Mouse (Mus musculus) right cerebral cortex, postnatal 4 days (tissue): ENCODE measurements at regions not wholly inside any gene's neighbourhood (a gene's known extent, or its start where the extent isn't known, plus 50 kb on each side); places are given as distances from the start of the nearest gene placed in this dataset.

Experiments used
- DNase-seq: peaks from one replicate; pipeline ENCODE4 v3.0.0-alpha.2; 2022

- DNase-seq: no peak
Observed at GRCm38 (mm10) chr4:69971721-69972120, 438.5 kb downstream of the Cdk5rap2 start.

- no peak for DNase-seq
Observed at GRCm38 (mm10) chr4:69968424-69968823, 441.8 kb downstream of the Cdk5rap2 start.
